Mouse (Mus musculus) thymus, adult 2 months (tissue): ENCODE measurements around the gene Cdca5.

Experiments used
- CTCF ChIP-seq: fragments of 200-500 bp; IDR thresholded peaks from 2 replicates; pipeline ENCODE4 v1.5.1; 2012; ENCODE audit warnings: mild to moderate bottlenecking, control low read depth, low read length, moderate library complexity, borderline replicate concordance; ENCODE audit not compliant: control insufficient read depth, poor library complexity, insufficient read depth; ENCODE audit errors: extremely low read depth
- POLR2A ChIP-seq: fragments of 200-500 bp; IDR thresholded peaks from 2 replicates; pipeline ENCODE4 v1.6.1; 2012; ENCODE audit warnings: mild to moderate bottlenecking, low read length, control low read depth, moderate library complexity; ENCODE audit not compliant: control insufficient read depth, poor library complexity, insufficient read depth; ENCODE audit errors: extremely low read depth

- TF ChIP-seq POLR2A (no peak), CTCF (no peak)
Measured at GRCm38 (mm10) chr19:6121761-6122160, 37.0 kb downstream of the Cdca5 start.
